Mouse (Mus musculus) forebrain, embryonic 16.5 days (tissue): ENCODE results near the gene Tspan14. TPM values are rescaled to one million over a fixed set of nuclear protein-coding genes. Genes with fewer than 3 reads are reported as not detected.

ENCODE experiments used
- ATAC-seq: fragments of 200-750 bp; cut with Nextera tagmentation; 2 replicates; pipeline ENCODE4 v1.8.0; 2017; ENCODE audit warnings: mild to moderate bottlenecking, moderate library complexity
- H3K27ac ChIP-seq: fragments of 300-500 bp; sonication (generic); 2 replicates; pipeline ENCODE4 v1.5.1; 2014; ENCODE audit warnings: low read length, control low read depth
- H3K27me3 ChIP-seq: fragments of 300-500 bp; sonication (generic); replicated peaks from 2 replicates; pipeline ENCODE4 v1.6.1; 2014; ENCODE audit warnings: low read length; ENCODE audit not compliant: control insufficient read depth, insufficient read depth
- H3K36me3 ChIP-seq: fragments of 300-500 bp; sonication (generic); 2 replicates; pipeline ENCODE4 v1.6.1; 2014; ENCODE audit not compliant: control insufficient read depth, insufficient read depth
- H3K4me1 ChIP-seq: fragments of 300-500 bp; sonication (generic); replicated peaks from 2 replicates; pipeline ENCODE4 v1.6.1; 2014; ENCODE audit warnings: low read length; ENCODE audit not compliant: control insufficient read depth, insufficient read depth
- H3K4me2 ChIP-seq: fragments of 300-500 bp; sonication (generic); 2 replicates; pipeline ENCODE4 v1.6.1; 2014; ENCODE audit warnings: mild to moderate bottlenecking, low read length, control low read depth
- H3K4me3 ChIP-seq: fragments of 300-500 bp; sonication (generic); replicated peaks from 2 replicates; pipeline ENCODE4 v1.5.1; 2014; ENCODE audit warnings: mild to moderate bottlenecking, low read length, control low read depth
- H3K9ac ChIP-seq: fragments of 300-500 bp; sonication (generic); replicated peaks from 2 replicates; pipeline ENCODE4 v1.6.1; 2014; ENCODE audit warnings: low read depth, low read length, control low read depth
- H3K9me3 ChIP-seq: fragments of 300-500 bp; sonication (generic); 2 replicates; pipeline ENCODE4 v1.6.1; 2016; ENCODE audit warnings: low read length; ENCODE audit not compliant: control insufficient read depth
- WGBS: fragments of 180-500 bp; shearing (Covaris S2); extraction: QIAGEN DNeasy Blood & Tissue Kit; methylation state at CpG from one replicate; pipeline ENCODE4 v1.1.7; 2014; 5-methylcytosine and 5-hydroxymethylcytosine counted together
- polyA plus RNA-seq: library from polyadenylated mRNA; unstranded; fragments of >200 nt; fragmentation: Nextera tagmentation; extraction: Ambion mirVana; gene quantifications from 2 replicates; pipeline ENCODE4 v1.2.1, GENCODE M21; 2015

Gene Tspan14
- polyA plus RNA-seq, 1 experiment from 2014 or later, result 90.0 TPM

DNA sequence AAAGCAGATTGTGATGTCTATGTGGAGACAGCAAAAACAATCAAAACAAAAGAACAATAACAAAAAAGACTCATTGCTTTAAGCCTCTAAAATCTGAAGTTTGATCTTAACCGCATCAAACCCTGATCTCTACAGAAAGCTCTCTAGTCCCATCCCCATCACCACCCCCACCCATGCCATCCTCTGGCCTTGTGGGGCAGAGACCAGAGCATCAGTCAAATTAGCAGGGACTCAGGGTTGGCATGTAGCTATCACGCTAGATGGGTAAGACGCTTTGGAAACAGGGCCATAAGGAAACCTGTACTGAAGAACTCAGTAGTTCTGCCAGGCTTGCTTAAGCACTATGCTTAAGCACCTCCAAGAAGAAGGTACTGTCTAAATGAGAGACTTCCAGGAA is 2.4 kb downstream of the Tspan14 start:
- Histone ChIP-seq H3K4me2 (peak overlapping the region; percentile 35), H3K4me3 (no peak overlapping the region), H3K27ac (no peak overlapping the region), H3K36me3 (no peaks in the 10 kb centered on the region), H3K27me3 (no peaks in the 10 kb centered on the region), H3K4me1 (peaks cover 48% of the 10 kb centered on the region), H3K9ac (no peak overlapping the region), H3K9me3 (no peaks in the 10 kb centered on the region)
- 90% methylated on average over 3 of the region's 3 CpGs for WGBS
- no peak for ATAC-seq

DNA sequence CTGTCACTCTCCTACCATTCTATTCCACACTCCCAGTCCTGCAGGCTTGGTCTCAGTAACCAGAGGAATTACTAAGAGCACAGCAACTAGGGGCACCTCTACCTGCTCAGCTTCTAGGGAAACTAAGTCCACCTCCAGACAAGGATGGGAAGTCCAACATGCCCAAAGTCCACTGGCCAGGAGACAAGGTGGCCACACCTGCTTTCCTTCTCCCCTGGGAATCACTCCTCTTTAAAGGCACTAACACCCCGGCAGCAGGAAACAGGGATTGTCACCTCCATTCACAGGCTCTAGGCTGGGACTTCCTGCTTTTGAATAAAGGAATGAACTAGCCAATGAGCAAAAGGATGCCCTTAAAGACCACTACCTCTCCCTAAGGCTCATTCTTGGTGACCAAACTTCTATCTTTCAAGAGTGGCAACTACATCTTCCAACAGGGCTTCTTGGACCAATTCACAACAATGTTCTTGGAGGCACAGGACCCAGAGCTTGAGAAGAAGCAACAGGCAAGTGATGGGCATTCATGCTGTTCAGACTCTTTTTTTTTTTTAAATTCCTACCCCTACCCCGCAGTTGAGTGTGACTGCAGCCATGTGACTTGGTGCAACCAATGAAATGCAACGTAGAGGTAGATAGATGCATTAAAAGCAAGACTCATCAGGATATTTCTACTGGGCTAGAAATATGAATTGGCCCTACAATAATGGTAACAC is 3.0 kb downstream of the Tspan14 start:
- no peaks in the 10 kb centered on the region for H3K36me3 ChIP-seq

DNA sequence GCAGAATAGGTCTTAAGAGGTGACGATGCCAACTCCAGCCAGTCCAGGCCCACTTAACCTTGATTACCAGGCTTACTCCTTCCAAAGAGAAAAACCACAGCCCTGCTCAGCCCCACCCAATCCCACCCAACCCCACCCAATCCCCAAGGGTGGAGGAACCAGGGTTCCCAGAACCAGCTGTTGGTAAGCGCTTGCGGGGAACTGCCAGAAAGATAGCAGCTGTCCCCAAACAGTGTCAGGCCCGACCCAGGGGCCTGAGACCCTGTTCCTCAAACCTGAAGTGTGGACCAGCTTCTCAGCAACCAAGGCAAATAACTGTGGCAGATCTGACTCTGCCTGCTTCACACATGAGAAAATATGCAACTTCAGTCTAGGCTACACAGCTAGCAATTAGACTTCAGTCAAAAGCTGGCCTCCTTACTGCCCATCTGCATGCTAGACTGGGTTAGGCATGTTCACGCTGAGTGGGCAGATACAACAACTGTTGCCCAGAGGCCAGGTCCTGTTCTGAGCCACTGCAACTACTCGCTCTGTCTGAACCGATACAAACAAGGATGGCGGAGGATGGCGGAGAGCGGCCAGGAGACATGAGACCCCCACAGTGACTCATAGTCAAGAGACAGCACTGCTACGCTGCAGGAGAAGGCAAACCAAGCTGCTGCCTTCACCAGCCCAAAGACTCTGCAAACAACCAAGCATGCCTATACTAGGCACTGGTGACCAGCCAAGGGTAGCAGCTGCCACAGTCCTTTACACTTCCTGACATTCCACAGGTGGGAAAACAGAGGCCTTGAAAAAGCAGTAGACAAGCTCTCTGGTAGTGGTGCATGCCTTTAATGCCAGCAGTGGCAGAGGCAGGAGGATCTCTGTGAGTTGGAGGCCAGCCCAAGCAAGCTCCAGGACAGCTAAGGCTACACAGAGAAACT is 4.0 kb downstream of the Tspan14 start:
- Histone ChIP-seq H3K4me3 (no peak overlapping the region), H3K4me1 (peaks cover 63% of the 10 kb centered on the region), H3K4me2 (no peak overlapping the region), H3K36me3 (no peaks in the 10 kb centered on the region), H3K27ac (no peak overlapping the region), H3K27me3 (no peaks in the 10 kb centered on the region), H3K9me3 (no peaks in the 10 kb centered on the region), H3K9ac (no peak overlapping the region)
- 64% methylated on average over 11 of the region's 11 CpGs for WGBS
- ATAC-seq, result no peak

More for the DNA sequence above, 3.0 kb downstream of the Tspan14 start:
- H3K4me2 ChIP-seq, result peak overlapping the region; percentile 35
- no peak overlapping the region for H3K9ac ChIP-seq
- H3K4me3 ChIP-seq, result no peak overlapping the region
- WGBS, result 76% methylated on average over 3 of the region's 3 CpGs
- ATAC-seq, result no peak
- H3K9me3 ChIP-seq, result no peaks in the 10 kb centered on the region
- no peaks in the 10 kb centered on the region for H3K27me3 ChIP-seq
- H3K27ac ChIP-seq, result no peak overlapping the region
- peaks cover 54% of the 10 kb centered on the region for H3K4me1 ChIP-seq

DNA sequence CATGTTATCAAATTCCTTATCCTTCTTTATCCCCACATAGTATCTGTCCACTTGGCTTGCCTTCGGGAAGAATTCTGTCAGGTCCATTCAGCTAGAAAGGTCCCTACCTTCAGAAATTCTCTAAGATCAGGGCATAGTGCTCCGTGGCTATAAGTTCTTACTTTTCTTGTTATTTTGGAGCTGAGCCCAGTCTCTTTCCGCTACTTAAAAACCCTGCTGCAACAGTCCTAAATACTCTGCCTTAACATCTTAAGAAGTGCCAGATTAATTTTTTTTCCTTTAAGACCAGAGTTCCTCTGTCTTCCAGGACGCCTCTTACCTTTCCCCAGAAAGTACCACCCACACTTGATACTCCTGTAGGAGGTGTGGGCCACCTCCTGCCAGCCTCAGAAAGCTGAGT is 6.4 kb downstream of the Tspan14 start:
- Histone ChIP-seq H3K36me3 (no peaks in the 10 kb centered on the region), H3K4me2 (no peak overlapping the region), H3K9ac (no peak overlapping the region), H3K9me3 (no peaks in the 10 kb centered on the region), H3K4me3 (no peak overlapping the region), H3K27ac (no peak overlapping the region), H3K27me3 (no peaks in the 10 kb centered on the region), H3K4me1 (peaks cover 77% of the 10 kb centered on the region)
- ATAC-seq, result no peak
- WGBS, result 26% methylated on average over 4 of the region's 4 CpGs

DNA sequence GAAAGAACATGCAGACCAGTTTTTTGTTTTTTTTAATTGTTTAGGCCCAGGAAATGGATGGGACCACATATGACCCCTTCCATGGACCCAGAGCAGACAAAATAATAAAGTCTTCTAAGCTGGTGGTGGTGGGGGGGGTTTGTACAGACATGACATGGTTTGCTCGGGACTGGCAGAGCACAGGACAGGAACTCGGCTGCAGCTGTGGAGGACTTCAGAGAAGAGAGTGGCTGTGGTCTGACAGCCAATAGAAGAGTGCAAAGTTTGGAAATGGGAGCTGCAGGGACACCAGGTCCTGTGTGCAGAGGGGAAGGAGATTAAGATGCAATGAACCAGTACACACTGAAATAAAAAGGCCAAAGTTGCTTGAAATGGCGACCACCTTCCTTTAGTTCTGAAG is 7.0 kb downstream of the Tspan14 start:
- Histone ChIP-seq H3K4me1 (peaks cover 75% of the 10 kb centered on the region), H3K9ac (no peak overlapping the region), H3K36me3 (no peaks in the 10 kb centered on the region), H3K27ac (no peak overlapping the region; the same call in 1 of the 2 replicates), H3K4me2 (no peak overlapping the region), H3K9me3 (no peaks in the 10 kb centered on the region), H3K27me3 (no peaks in the 10 kb centered on the region), H3K4me3 (no peak overlapping the region)
- no peak for ATAC-seq
- WGBS, result 42% methylated on average over 3 of the region's 3 CpGs

DNA sequence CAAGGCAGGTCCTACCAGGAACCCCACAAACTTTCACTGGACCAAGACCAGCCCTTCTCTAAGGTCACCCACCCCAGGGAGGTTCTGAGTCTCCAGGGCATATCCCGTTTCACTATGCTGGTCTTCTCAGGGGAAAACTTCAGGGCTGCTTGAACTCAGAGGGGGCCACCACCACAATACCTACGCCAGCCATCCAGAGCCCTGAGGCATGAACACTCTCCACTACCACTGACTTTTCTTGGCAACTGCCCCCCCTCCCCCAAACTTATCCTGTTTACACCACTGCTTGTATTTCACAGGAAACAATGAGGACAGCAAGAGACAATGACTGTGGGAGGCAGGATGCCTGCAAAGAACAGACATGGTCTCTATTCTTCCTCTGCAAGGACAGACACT is 7.6 kb downstream of the Tspan14 start:
- no peak overlapping the region for H3K9ac ChIP-seq
- H3K4me3 ChIP-seq, result no peak overlapping the region
- H3K9me3 ChIP-seq, result no peaks in the 10 kb centered on the region
- no peak for ATAC-seq
- no peaks in the 10 kb centered on the region for H3K27me3 ChIP-seq
- peak overlapping the region; percentile 73 for H3K27ac ChIP-seq
- WGBS, result 55% methylated on average over 2 of the region's 2 CpGs
- no peak overlapping the region for H3K4me2 ChIP-seq
- H3K36me3 ChIP-seq, result no peaks in the 10 kb centered on the region
- H3K4me1 ChIP-seq, result peaks cover 75% of the 10 kb centered on the region

DNA sequence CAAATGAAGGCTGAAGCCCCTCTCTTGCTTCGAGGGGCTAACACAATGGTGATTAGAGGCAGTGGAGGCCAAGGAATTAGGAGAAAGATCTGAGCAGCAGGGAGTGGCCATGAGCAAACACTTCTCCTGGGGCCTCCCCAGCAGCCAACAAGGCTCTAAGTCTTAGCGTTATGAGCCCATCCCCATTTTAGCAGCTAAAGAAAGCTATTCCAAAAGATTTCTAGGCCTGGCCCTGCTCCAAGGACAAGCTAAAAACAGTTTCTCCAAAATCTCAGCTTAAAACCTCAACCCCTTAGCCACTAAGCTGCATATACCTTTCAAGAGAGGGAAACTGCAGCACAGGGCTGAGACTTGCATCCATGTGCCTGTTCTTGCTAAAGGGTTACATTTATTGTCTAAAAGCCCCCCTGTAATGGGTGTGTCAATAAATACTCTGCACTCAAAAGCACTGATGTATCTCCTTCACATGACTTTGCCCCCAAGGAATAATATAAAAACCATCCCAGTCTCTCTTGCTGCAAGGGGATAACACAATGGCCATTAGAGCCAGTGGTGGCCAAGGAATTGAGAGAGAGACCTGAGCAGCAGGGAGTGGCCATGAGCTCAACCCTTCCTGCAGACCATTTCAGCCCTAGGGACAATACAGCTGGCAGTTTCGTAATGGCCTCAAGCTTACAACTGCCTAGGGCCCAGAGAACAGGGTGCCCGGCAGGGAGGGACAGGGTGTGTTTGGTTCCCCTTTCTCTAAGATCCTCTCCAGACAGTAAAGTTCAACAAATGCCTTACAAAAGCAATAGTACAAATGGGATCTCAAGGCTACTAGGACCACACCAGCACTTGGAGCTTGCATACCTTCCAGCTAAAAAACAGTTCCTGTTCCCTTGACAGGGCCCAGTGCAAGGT is 8.3 kb downstream of the Tspan14 start:
- ATAC-seq, result no peak
- WGBS, result 19% methylated on average over 4 of the region's 4 CpGs

DNA sequence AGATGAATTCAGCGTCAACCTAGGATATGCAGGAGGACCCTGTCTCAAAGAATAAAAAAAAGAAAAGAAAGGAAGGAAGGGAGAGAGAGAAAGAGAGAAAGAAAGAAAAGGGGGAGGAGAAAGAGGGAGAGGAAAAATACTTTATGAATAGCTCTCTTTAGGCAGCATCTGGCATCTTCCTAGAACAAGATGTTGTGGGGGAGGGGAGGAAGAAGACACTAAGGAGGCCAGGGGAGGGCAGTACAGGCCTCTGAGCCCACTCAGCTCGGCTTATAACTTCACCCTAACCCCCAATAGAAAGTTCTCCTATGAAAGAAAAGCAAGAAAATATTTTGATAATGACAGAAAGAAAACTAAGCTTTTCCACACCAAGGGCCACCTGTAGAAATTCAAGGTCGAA is 9.0 kb downstream of the Tspan14 start:
- H3K4me2 ChIP-seq, result no peak overlapping the region; the same call in 1 of the 2 replicates
- H3K4me3 ChIP-seq, result no peak overlapping the region
- no peaks in the 10 kb centered on the region for H3K36me3 ChIP-seq
- peak overlapping the region; percentile 73 for H3K27ac ChIP-seq
- no peaks in the 10 kb centered on the region for H3K9me3 ChIP-seq
- peaks cover 79% of the 10 kb centered on the region for H3K4me1 ChIP-seq
- 29% methylated on average over 3 of the region's 3 CpGs for WGBS
- no peak for ATAC-seq
- no peak overlapping the region for H3K9ac ChIP-seq
- no peaks in the 10 kb centered on the region for H3K27me3 ChIP-seq

More for the DNA sequence above, 8.3 kb downstream of the Tspan14 start:
- Histone ChIP-seq H3K4me2 (no peak overlapping the region; the same call in 1 of the 2 replicates), H3K9me3 (no peaks in the 10 kb centered on the region), H3K4me3 (no peak overlapping the region), H3K27ac (peak overlapping the region; percentile 73), H3K9ac (peak overlapping the region; percentile 16; the same call in 1 of the 2 replicates), H3K4me1 (peaks cover 76% of the 10 kb centered on the region), H3K27me3 (no peaks in the 10 kb centered on the region), H3K36me3 (no peaks in the 10 kb centered on the region)
